Mouse (Mus musculus): ENCODE data around the gene Fgfr2.

Gene Fgfr2

DNA sequence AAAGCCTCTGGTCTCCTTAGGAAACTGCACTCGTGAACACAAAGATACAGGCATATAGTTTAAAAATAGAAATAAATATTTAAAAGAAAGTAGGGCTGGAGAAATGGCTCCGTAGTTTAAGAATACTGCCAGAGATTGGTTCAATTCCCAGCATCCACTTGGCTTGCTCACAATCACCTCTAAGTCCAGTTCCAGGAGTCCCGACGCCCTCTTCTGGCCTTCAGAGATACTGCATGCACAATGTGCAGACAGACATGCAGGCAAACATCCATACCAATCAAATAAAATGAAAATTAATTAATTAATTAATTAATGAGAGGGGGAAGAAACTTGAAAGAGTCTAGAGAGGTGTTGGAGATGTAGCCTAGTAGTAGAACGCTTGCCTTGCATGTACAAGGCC, 2856.1 kb downstream of the Fgfr2 start:
- no peak for DNase-seq (ENCODE audit: low spot score)

GRCm38 (mm10) chr7:130266166-130266490, 2857.0 kb downstream of the Fgfr2 start:
- peak; percentile 79 for DNase-seq (ENCODE audit: low spot score)

DNA sequence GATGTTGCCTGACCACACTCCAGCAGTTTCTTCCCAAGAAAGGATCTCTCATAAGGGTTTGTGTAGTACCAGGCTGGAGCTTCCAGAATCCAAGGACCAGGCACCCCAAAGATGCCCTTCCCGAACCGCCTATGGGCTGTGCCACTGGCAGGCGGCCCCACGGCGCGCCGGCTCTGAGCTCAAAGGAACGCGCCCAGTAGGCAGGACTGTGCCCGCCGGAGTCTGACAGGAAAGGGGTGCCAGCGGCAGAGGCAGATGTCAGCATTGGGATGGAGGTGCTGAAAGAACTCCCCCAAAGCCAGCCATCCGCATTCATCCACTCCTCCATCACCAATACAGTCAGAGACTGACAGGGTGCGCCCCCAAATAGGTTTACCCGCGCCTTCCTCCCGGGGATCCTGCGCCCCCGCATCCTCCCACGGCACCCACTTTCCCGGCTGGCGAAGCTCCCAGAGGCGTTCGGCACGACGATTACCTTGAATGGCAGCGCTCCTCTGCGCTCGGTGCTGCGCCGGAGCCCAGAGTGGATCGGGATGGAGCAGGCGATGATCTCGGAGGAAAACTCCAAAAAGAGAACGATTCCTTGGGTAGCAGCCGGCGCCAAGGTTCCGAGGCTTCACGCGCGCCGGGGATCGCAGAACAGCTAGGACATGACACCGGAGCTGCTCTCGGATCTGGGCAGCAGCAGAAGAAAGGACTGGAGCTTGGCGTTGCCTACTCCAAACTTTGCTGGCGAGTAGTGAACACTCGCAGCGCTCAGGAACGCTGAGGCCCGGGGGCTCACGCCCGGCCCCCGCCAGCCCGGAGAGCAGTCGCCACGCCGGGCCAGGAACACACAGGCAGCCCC, 2857.6 kb downstream of the Fgfr2 start:
- DNase-seq (ENCODE audit: low spot score), result peak; percentile 38

DNA sequence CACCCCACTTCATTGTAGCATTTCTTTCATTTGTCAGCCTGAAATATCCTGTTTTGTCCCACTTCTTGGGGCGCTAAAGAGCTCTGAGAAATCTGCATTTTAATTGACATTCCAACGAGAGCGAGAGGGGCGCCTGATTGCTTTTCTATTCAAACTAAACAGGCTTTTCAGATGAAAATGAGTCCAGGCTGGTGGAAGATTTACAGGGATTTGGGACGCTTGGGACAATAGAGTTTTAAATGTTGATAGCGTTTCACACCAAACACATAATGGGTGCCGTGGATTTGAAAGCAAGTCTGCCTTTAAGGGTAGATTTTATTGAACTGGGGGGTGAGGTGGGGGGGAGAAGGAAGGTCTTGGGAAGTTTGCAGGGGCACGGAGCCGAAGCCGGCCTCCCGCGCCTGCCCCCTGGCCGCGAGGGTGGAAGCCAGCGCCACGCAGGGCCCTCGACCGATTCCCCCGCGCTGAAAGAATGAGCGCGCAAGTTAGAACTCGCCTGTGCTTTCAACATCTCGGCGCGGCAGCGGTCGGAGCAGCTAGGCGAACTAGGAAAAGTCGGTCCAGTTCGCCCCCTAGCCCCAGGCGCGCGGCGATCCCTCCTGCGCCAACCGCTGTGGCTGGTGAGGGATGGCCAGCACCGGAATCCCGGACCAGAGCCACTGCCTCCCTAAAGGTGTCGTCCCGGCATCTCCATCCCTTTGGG, 2858.4 kb downstream of the Fgfr2 start:
- DNase-seq (ENCODE audit: low spot score), result peak; percentile 66

- no peak for DNase-seq (ENCODE audit: low spot score)
These were observed 2859.3 kb downstream of the Fgfr2 start for GRCm38 (mm10) chr7:130263799-130264351.

DNA sequence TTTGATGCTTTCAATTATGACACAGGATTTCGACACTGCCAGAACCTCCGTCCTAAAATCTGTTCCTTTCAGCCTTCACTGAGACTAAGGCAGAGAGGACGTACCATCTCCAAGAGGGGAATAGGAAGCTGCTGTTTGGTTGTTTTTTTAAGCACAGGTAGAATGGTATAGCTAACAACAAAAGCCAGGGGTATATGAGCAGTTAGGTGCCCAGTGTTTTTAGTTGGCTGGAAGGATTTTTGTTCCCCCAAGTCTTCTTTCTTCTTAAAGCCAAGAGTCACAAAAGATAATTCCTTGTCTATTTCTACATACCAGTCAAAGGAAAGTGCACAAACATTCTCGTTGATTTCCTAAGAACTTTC, 2859.9 kb downstream of the Fgfr2 start:
- DNase-seq (ENCODE audit: low spot score), result no peak

GRCm38 (mm10) chr7:130262528-130263232, 2860.5 kb downstream of the Fgfr2 start:
- DNase-seq (ENCODE audit: low spot score), result no peak

GRCm38 (mm10) chr7:130261684-130262527, 2861.2 kb downstream of the Fgfr2 start:
- no peak for DNase-seq (ENCODE audit: low spot score)

- no peak for DNase-seq (ENCODE audit: low spot score)
These were observed 2862.1 kb downstream of the Fgfr2 start for GRCm38 (mm10) chr7:130260905-130261683.

GRCm38 (mm10) chr7:130260060-130260459, 2863.1 kb downstream of the Fgfr2 start:
- no peak for DNase-seq (ENCODE audit: low spot score)

GRCm38 (mm10) chr7:130258704-130259295, 2864.3 kb downstream of the Fgfr2 start:
- no peak for DNase-seq (ENCODE audit: low spot score)

DNA sequence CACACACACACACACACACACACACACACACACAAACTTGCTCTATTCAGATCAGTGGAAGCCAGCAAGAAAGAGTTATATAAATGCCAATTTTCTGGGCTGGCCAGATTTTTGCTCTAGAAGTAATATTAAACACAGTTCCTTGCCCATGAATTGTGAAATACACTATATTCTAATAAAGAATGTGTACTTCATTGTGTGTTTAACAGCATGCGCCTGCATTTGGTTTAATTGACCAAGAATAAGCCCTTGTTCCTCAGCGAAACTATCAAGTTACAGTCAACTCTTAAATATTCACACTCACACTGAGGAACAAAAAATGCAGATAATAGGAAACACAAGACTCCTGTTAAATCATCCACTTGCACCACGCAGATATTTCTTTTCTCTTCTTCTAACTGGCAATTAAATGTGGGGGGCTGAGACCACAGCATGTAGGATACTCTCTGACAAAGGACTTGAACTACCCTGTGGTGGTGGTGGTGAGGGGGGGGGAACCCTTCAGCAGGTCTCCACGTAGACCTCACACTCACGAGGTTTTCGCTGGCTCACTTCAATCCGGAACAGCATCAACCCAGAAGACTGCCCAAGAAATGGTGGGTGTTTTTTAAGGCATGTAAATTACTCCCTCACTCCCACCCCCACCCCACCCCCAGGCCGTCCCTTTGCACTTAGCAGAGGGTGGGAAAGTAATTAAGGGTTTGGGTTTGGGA, 2865.0 kb downstream of the Fgfr2 start:
- no peak for DNase-seq (ENCODE audit: low spot score)

DNA sequence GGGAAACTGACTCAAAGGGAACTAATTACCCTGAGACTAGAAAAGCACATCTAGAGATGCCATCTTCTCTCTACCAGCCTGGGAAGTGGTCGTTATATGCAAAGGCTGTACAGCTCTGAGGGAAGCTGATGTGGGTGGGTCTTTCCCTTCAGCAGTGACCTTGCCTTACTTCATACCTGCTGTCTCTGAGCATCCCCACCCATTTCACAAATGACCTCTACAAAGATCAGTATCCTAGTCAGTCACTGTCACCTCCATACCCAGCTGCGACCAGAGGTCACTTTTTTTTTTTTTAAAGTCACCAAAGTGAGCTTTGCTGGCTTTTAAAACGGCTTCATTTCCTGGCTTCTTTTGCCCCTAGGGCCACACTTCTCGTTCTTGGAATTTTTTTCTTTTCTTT, 2869.9 kb downstream of the Fgfr2 start:
- DNase-seq (ENCODE audit: low spot score), result no peak

GRCm38 (mm10) chr7:130251936-130252523, 2871.1 kb downstream of the Fgfr2 start:
- DNase-seq (ENCODE audit: low spot score), result no peak

DNA sequence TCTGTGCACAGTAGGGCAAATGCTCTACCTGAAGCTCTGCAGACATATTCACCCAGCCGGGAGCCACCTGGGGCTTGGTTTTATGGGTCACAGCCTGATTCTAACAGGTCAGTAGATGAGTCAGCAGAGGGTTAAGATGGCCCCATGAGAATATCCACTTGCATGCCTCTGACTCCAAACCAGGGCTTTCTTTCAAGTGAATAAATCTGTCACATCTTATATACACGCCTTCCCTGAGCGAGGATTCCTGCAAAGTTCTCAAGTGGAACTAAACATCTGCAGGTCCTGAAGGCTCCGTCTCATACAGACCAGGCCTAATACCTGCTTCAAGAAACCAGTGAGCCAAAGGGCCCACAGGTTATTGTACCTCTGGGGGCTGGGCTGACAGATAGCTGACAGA, 2872.2 kb downstream of the Fgfr2 start:
- DNase-seq (ENCODE audit: low spot score), result no peak

DNA sequence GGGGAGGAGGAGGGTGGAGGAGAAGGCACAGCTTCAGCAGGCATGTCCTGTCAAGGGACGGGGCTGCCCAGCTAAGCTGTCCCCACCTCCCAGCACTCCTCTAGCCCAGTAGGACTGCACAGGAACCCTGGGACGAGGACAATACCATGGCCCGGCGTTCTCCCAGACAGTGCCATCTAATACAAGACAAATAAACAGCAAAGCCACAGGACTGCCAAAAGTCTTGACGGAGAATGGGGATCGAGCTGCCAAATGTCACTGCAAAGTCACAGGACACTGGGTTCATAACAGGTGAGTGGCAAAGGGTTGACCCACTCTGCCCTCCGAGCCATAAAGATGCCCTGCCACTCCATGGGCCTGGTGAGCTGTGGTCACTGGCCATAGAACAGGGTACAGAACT, 2874.7 kb downstream of the Fgfr2 start:
- no peak for DNase-seq (ENCODE audit: low spot score)

DNA sequence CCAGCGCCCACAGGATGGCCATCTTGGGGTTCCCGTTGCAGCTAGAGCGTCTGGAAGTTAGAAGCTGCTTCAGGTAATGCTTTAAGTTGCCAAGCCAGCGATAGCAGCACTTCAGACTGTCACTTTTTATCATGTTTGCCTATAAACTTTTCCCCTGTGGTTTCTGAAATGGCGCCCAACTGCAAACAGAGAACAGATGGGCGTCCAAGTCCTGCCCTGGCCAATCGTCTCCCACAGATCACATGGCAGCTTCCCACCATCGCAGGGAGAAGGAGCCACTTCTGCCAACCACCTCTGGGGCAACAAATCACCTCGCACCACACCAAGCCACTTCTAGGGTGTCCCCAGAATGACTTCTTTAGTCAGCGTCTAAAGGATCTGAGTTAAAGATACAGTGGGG, 2875.3 kb downstream of the Fgfr2 start:
- DNase-seq (ENCODE audit: low spot score), result no peak

DNA sequence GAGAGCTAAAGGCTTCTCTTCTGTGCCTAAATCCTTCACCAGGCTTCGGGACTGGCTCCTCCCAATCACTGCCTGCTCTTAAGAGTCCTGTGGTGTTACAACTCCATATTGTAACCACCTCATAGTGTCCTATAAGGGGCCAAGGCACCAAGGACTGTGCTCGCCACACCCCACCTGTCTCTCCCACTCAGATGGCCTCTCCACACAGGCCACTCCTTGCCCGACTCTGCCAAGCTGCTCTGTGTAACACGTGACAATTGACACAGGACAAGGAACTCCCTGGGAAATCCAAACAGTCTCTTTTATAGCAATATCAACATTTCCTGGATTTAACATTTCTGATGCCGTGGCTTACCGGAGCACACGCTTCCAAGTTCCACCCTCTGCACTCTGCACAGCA, 2876.7 kb downstream of the Fgfr2 start:
- no peak for DNase-seq (ENCODE audit: low spot score)

DNA sequence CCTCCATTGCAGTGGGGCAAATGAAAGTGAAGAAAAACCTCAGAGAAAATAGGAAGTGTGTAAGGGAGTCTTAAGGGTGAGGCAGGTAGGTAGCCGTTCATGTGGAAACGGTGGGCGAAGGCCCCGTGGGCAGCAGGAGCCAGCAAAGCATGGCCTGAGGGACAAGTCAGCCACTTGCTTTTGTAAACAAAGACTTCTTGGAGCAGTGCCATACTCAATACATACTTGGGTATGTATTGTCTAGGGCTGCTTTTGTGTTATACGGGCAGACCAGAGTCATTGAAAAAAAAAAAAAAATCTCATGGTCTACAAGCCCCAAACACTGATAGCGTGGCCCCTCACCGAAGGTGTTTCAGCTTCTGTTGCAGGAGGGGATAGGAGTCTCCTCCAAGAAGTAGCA, 2878.6 kb downstream of the Fgfr2 start:
- no peak for DNase-seq (ENCODE audit: low spot score)

- no peak for DNase-seq (ENCODE audit: low spot score)
These were observed 2879.3 kb downstream of the Fgfr2 start for GRCm38 (mm10) chr7:130243811-130244210.
